Comparison of ENCODE assay signal across 12 mouse cellular contexts in genomic region chr17:25623935-25624334, GRCm38 (mm10). TPM values are rescaled to one million over a fixed set of nuclear protein-coding genes. Genes with fewer than 3 reads are reported as not detected.
DNase-seq lines count a peak whose midpoint lies in the region; ATAC-seq lines count a peak whose summit lies in the region.
"Had no signal": no experiment of that assay in that cellular context is flagged by ENCODE, and none has a peak within 500 bp of the region (broad histone marks: within the 10 kb centered on the region; RNA-seq: fewer than 3 reads in every experiment).

No protein-coding gene starts in this region.

- DNase-seq in layer of hippocampus, adult 18-20 months (ENCODE audit: low spot score in 2 of 2), result peak; percentile 52 to 82
- no peak for DNase-seq in layer of hippocampus, adult 9-10 months (ENCODE audit: low spot score)
- DNase-seq in layer of hippocampus, adult 9-11 months, result peak; percentile 88
- DNase-seq in right cerebral cortex, postnatal 10 days (ENCODE audit: low spot score in 2 of 2), result peak; percentile 73 to 83
- no peak for DNase-seq in natural killer cell, adult 2 months (ENCODE audit: low spot score in 2 of 2)
- DNase-seq: adrenal gland, postnatal 14 days; heart, postnatal 14 days; liver, embryonic 13.5 days; lung, postnatal 36 days had no signal

- peaks cover 49% of the 10 kb centered on the region for H3K4me1 ChIP-seq in embryonic facial prominence, embryonic 13.5 days
- H3K4me1 ChIP-seq in midbrain, embryonic 13.5 days (replicated peaks), result peaks cover 39% of the 10 kb centered on the region
- H3K4me1 ChIP-seq: intestine, embryonic 15.5 days had no signal

- H3K4me3 ChIP-seq in embryonic facial prominence, embryonic 13.5 days, result no peak overlapping the region
- H3K4me3 ChIP-seq in midbrain, embryonic 13.5 days (replicated peaks), result no peak overlapping the region
- H3K4me3 ChIP-seq: intestine, embryonic 15.5 days; liver, embryonic 13.5 days had no signal

- no peaks in the 10 kb centered on the region for H3K27me3 ChIP-seq in embryonic facial prominence, embryonic 13.5 days
- H3K27me3 ChIP-seq in midbrain, embryonic 13.5 days, result no peaks in the 10 kb centered on the region
- H3K27me3 ChIP-seq: intestine, embryonic 15.5 days; liver, embryonic 13.5 days had no signal

- 0 out of 2 replicates have a peak overlapping the region, but pooled peaks have one; percentile 28 for H3K4me2 ChIP-seq in embryonic facial prominence, embryonic 13.5 days
- H3K4me2 ChIP-seq in midbrain, embryonic 13.5 days (replicated peaks), result no peak overlapping the region
- H3K4me2 ChIP-seq: intestine, embryonic 15.5 days; liver, embryonic 13.5 days had no signal

- no peak overlapping the region; the same call in 1 of the 2 replicates for H3K27ac ChIP-seq in embryonic facial prominence, embryonic 13.5 days
- H3K27ac ChIP-seq in midbrain, embryonic 13.5 days, result no peak overlapping the region
- H3K27ac ChIP-seq: intestine, embryonic 15.5 days; liver, embryonic 13.5 days had no signal

- no peaks in the 10 kb centered on the region for H3K9me3 ChIP-seq in embryonic facial prominence, embryonic 13.5 days
- H3K9me3 ChIP-seq in midbrain, embryonic 13.5 days, result no peaks in the 10 kb centered on the region
- H3K9me3 ChIP-seq: intestine, embryonic 15.5 days; liver, embryonic 13.5 days had no signal

- H3K36me3 ChIP-seq in embryonic facial prominence, embryonic 13.5 days, result 0 out of 2 replicates have a peak, but pooled peaks cover 8% of the 10 kb centered on the region
- no peaks in the 10 kb centered on the region for H3K36me3 ChIP-seq in midbrain, embryonic 13.5 days
- H3K36me3 ChIP-seq: intestine, embryonic 15.5 days; liver, embryonic 13.5 days had no signal

- WGBS in embryonic facial prominence, embryonic 13.5 days, result 20% methylated on average over 11 of the region's 11 CpGs
- WGBS in midbrain, embryonic 13.5 days, result 49% methylated on average over 11 of the region's 11 CpGs

- peak overlapping the region; percentile 1; the same call in 1 of the 2 replicates for H3K9ac ChIP-seq in embryonic facial prominence, embryonic 13.5 days
- H3K9ac ChIP-seq in midbrain, embryonic 13.5 days (replicated peaks), result no peak overlapping the region
- H3K9ac ChIP-seq: intestine, embryonic 15.5 days; liver, embryonic 13.5 days had no signal

- ATAC-seq in embryonic facial prominence, embryonic 13.5 days (ENCODE audit: insufficient number of reproducible peaks, insufficient read depth, low FRiP score, low TSS enrichment, low read depth), result no peak
- ATAC-seq in midbrain, embryonic 13.5 days, result no peak
- ATAC-seq: intestine, embryonic 15.5 days had no signal

RNA-seq across cellular contexts. Expression of gene Lmf1, which starts 45.0 kb away (rescaled TPM):
- 10 to 100 TPM; 24.9 to 25.6 TPM for total RNA-seq in layer of hippocampus, adult 18-20 months (2021)
- polyA plus RNA-seq in embryonic facial prominence, embryonic 13.5 days (2015; fragmentation: Nextera tagmentation; extraction: Ambion mirVana), result 28.7 and 33.8 TPM in 2 replicates
- polyA plus RNA-seq in midbrain, embryonic 13.5 days (2015; fragmentation: Nextera tagmentation; extraction: Ambion mirVana), result 20.6 and 22.9 TPM in 2 replicates

RNA-seq across cellular contexts. Expression of gene Sox8, which starts 53.4 kb away (rescaled TPM):
- total RNA-seq in layer of hippocampus, adult 18-20 months (2021), result 10 to 100 TPM; 55.6 to 60.1 TPM
- polyA plus RNA-seq in embryonic facial prominence, embryonic 13.5 days (2015; fragmentation: Nextera tagmentation; extraction: Ambion mirVana), result 9.1 and 11.1 TPM in 2 replicates
- 5.2 and 7.9 TPM in 2 replicates for polyA plus RNA-seq in midbrain, embryonic 13.5 days (2015; fragmentation: Nextera tagmentation; extraction: Ambion mirVana)

Comparison
In these comparisons a context has a peak if more than half of its experiments do, and no peak if none do; other contexts are left out.
1. DNase-seq: peak in layer of hippocampus, adult 18-20 months (2 of 2), layer of hippocampus, adult 9-11 months (single experiment) and right cerebral cortex, postnatal 10 days (2 of 2); none in layer of hippocampus, adult 9-10 months (single experiment) and natural killer cell, adult 2 months (0 of 2).